Mouse (Mus musculus) cortical plate, adult 2 months (tissue): ENCODE data around the gene Rbm28. TPM values are rescaled to one million over a fixed set of nuclear protein-coding genes. Genes with fewer than 3 reads are reported as not detected.

Experiments
- H3K27ac ChIP-seq: fragments of 200-500 bp; 2 replicates; pipeline ENCODE4 v1.5.1; 2012; ENCODE audit warnings: low read length, control low read depth, inconsistent platforms; ENCODE audit not compliant: insufficient read depth
- H3K4me1 ChIP-seq: fragments of 200-500 bp; 2 replicates; pipeline ENCODE4 v1.6.1; 2011; ENCODE audit warnings: low read length; ENCODE audit not compliant: control insufficient read depth, insufficient read depth
- H3K4me3 ChIP-seq: fragments of 200-500 bp; 2 replicates; pipeline ENCODE4 v1.5.1; 2011; ENCODE audit warnings: mild to moderate bottlenecking, low read length, control low read depth; ENCODE audit not compliant: insufficient read depth
- CTCF ChIP-seq: fragments of 200-500 bp; IDR thresholded peaks from 2 replicates; pipeline ENCODE4 v1.5.1; 2011; ENCODE audit warnings: mild to moderate bottlenecking, control low read depth, low read length; ENCODE audit not compliant: insufficient read depth; ENCODE audit errors: extremely low read depth
- POLR2A ChIP-seq: fragments of 200-500 bp; IDR thresholded peaks from 2 replicates; pipeline ENCODE4 v1.6.1; 2011; ENCODE audit warnings: mild to moderate bottlenecking, low read length, control low read depth; ENCODE audit not compliant: insufficient read depth; ENCODE audit errors: extremely low read depth
- polyA plus RNA-seq: library from polyadenylated mRNA; depleted of rRNA; stranded (reverse); fragments of >200 nt; gene quantifications from 2 replicates; pipeline ENCODE4 v1.2.3, GENCODE M21; 2012; rRNA removed

Rbm28 gene
- polyA plus RNA-seq, 1 experiment, result 55.8 TPM

DNA sequence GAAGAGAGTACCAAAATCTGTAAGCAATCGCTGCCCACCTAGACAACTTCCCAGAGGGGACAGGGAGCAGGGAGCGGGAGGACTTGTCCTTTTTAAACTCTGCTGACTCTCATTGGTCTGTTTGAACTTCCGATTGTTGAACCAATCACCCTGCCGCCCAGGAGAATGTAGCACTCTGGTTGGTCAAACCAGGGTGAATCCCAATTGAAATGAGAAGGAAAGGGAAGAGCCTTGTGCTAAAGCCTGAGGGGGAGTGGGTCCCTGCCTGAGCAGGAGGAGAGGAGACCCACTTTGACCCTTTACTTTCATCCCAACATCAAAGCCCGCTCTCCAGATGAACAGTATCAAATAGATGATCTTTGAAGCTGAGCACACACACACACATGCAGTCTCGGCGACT is 80.4 kb downstream of the Rbm28 start:
- no peak for TF ChIP-seq POLR2A
- no peak for TF ChIP-seq CTCF
- H3K4me3 ChIP-seq, result no peak overlapping the region
- H3K27ac ChIP-seq, result no peak overlapping the region
- no peaks in the 10 kb centered on the region; the same call in 1 of the 2 replicates for H3K4me1 ChIP-seq

DNA sequence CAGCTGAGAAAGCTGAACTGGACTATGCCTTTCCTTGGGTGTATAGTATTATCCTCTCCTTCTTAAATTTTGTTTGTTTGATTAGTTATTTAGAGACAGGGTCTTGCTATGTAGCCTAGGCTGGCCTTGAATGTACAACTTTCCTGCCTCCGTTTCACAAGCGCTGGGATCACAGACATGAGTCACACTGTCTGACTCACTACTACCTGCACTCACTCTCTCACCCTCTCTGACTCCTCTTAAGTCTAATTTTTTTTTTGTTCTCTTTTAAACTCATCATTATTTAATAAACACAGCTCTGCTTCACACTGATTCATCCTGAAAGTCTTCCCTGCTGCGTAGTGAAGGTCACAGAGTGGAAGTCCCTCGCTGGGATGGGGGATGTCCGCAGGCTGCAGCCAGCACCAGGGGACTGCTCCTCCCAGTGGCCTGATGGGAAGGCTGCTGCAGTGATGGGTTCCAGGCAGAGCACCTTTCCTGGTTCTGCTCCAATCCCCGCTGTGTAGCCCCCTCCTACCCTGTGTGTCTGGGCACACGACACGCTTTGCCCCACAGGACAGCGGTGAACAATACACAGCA is 81.9 kb downstream of the Rbm28 start:
- no peak overlapping the region for H3K4me3 ChIP-seq
- no peaks in the 10 kb centered on the region; the same call in 1 of the 2 replicates for H3K4me1 ChIP-seq
- H3K27ac ChIP-seq, result no peak overlapping the region
- no peak for TF ChIP-seq POLR2A
- no peak for TF ChIP-seq CTCF

DNA sequence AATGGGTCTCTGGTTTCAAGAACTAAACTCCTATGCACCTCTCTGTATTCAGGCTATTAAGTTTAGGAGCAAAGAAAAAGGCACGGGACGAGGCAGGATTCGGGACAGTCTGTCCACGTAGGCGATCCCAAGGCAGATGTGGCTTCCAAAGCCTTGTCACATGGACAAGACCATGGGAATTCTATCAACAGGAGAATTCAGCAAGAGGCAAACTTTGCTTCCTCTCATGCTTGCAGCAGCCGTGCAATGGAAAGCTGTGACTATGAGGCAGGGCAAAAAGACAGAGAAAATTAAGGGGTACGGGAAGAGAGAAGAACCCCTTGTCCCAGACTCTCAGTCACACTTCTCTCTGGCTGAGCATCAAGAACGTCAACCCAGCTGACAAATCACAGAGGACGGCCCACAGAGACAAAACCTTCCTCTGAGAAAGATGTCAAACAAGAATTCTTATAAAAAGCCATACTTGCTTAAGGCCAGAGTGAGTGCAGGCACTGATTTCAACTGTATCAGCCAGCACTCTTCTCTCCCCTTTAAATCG is 82.9 kb downstream of the Rbm28 start:
- no peak overlapping the region for H3K4me3 ChIP-seq
- no peak overlapping the region for H3K27ac ChIP-seq
- H3K4me1 ChIP-seq, result no peaks in the 10 kb centered on the region; the same call in 1 of the 2 replicates
- TF ChIP-seq POLR2A (no peak), CTCF (no peak)

DNA sequence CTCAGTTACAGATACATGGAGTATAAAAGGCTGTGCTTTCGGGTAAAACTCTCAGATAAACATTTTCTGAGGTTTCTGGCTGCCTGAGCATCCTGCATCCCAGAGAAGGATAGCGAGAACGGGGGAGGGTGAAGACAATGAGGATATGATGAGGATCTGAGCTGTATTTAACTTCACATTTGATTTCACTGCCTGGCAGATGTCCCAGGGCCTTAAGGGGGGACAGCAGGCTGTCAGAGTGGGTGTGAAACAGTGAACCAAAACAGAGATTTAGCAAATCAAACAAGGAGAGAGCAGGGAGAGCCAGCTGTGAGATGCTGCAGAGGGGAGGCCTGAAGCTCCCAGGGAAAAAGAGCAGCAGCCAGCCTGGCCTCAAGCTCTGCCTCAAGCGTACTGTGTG is 85.5 kb downstream of the Rbm28 start:
- TF ChIP-seq POLR2A (no peak), CTCF (no peak)
- no peak overlapping the region for H3K27ac ChIP-seq
- no peaks in the 10 kb centered on the region; the same call in 1 of the 2 replicates for H3K4me1 ChIP-seq
- no peak overlapping the region for H3K4me3 ChIP-seq

DNA sequence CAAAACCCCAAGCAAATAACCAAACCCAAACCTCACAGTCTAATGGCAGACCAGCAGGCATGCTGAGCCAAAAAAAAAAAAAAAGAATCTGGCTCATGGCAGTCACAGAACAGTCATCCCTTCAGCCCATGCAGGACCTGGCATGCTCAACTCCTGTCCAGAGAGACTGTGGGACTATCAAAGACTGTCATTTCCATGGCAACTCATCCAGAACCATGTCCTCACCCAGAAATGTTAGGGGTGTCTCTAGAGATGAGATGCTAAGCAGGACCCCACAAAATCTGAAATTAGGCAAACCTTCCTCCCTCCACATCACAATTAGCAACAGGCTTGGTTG is 90.7 kb downstream of the Rbm28 start:
- Histone ChIP-seq H3K4me1 (no peaks in the 10 kb centered on the region), H3K4me3 (no peak overlapping the region), H3K27ac (no peak overlapping the region)
- TF ChIP-seq POLR2A, result no peak
- TF ChIP-seq CTCF, result no peak

Other genes with a start within 250 kb of the Rbm28 start
- gene Lep, start 104.8 kb downstream of the Rbm28 start, polyA plus RNA-seq, result not detected in 2 replicates
- gene Prrt4, start 14.6 kb upstream of the Rbm28 start, polyA plus RNA-seq, result 2.6 and 3.2 TPM in 2 replicates
- gene Impdh1, start 51.4 kb upstream of the Rbm28 start, polyA plus RNA-seq, result 64.4 and 65.6 TPM in 2 replicates
- gene Hilpda, start 107.5 kb upstream of the Rbm28 start, polyA plus RNA-seq, result 12.3 and 12.9 TPM in 2 replicates
- 1.7 and 3.0 TPM in 2 replicates for gene Fam71f2, start 114.6 kb upstream of the Rbm28 start, polyA plus RNA-seq
- gene Fam71f1, start 154.1 kb upstream of the Rbm28 start, polyA plus RNA-seq, result not detected in 2 replicates
- gene Calu, start 183.1 kb upstream of the Rbm28 start, polyA plus RNA-seq, result 61.8 and 67.4 TPM in 2 replicates
- gene Opn1sw, start 223.5 kb upstream of the Rbm28 start, polyA plus RNA-seq, result 0.19 and 0.42 TPM in 2 replicates
- 148 and 150 TPM in 2 replicates for gene Ccdc136, start 231.3 kb upstream of the Rbm28 start, polyA plus RNA-seq